Mouse (Mus musculus) adrenal gland, postnatal 36 days (tissue): Measurements from ENCODE around the gene Casr. TPM values are rescaled to one million over a fixed set of nuclear protein-coding genes. Genes with fewer than 3 reads are reported as not detected.

Experiments
- DNase-seq, 2 experiments: peaks; one replicate each; pipeline ENCODE4 v3.0.0; 2021; ENCODE audit warnings: mixed read lengths in 1 of 2
- long read RNA-seq, 2 experiments: library from polyadenylated mRNA; stranded (forward); transcript quantifications; one replicate each; pipeline ENCODE4 v2.0.0; 2021; ENCODE audit warnings: borderline sequencing depth in 2 of 2
- total RNA-seq, 2 experiments: library from RNA; stranded (reverse); gene quantifications; 2 replicates each; pipeline ENCODE4 v1.2.3; 2021

Gene Casr
- not detected for total RNA-seq
- long read RNA-seq, experiment 1: 0 reads
- long read RNA-seq, experiment 2: 0 reads

DNA sequence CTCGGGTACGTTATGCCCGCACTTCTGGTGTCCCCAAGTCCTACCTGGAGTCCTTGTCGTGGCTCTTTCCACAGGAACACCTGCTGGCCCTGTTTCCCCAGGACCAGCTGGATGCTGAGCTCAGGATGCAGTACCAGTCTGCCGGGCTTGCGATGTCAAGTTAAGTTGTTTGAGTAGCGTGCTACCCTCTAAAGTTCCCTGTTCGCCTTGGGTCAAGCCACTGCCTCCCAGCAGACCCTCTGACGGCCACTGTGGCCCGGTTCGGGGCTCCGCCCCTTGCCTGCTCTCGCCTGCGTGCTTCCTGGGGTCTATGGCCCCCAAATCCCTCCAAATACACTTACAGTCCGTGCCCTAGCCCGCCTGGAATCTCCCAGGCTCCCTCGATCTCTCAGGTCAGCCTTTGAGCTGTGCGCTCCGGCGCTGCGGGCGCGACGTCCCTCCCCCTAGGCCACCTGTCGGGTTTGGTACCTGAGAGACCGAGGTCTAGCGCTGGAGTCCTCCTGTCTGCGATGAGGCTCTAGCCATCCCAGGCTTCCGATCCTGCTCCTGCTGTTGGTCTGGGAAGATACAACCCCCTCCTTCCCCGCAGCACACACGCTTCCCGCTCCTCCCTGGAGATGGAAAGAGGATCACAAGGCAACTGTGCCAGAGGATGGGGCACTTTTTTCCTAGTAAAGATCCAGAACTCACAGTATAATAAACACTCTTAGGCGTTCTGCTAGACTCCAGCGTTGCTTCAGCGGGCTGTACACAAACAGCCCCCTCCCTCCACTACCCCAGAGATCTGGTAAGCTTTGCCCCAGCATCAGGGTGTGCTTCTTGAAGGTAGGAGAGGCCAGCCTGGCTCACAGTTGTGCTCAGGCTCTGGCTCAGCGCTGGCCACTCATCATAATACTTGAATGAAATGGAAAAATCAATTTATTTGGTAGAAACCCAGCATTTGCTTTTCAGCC, at the start of gene Casr:
Gene Casr, minus strand, starts transcription at position 756 of the 953 bp plus-strand sequence.
- DNase-seq: no peak

DNA sequence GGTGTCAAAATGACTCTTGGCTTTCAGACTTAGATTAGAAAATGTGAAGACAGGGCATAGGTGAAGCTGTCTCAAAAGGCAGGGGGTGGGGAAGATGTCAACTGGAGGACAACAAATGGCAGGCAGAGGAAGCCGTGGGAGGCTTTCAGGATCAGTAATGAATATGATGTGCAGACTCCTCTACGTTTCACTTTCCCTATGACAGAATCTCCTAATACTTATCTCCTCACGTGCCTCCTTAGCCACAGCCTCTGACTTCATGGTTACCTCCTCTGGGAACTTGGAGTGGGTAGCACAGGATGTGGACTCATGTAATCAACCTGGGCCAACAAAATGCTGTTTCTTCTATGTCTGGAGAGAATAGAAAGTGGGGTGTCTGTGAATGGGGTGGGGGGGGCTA, 40.7 kb upstream of the Casr start:
- no peak for DNase-seq

DNA sequence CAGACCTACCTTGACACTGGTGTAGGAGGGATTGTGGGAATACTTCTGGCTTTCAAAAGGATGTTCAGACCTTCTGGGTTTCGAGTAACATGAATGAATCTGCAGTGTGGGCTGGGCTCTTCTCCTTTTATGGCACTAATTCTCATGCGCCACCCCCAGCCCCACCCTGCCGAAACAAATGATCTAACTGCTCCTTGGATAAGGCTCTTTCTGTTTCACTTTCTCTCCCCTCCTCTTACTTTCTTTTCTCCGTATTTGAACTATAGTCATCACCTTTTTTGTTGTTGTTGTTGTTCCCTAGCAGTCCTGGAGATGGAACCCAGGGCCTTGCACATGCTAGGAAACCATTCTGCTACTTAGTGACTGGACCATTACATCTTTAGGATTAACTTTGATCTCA, 36.3 kb upstream of the Casr start:
- DNase-seq: no peak

DNA sequence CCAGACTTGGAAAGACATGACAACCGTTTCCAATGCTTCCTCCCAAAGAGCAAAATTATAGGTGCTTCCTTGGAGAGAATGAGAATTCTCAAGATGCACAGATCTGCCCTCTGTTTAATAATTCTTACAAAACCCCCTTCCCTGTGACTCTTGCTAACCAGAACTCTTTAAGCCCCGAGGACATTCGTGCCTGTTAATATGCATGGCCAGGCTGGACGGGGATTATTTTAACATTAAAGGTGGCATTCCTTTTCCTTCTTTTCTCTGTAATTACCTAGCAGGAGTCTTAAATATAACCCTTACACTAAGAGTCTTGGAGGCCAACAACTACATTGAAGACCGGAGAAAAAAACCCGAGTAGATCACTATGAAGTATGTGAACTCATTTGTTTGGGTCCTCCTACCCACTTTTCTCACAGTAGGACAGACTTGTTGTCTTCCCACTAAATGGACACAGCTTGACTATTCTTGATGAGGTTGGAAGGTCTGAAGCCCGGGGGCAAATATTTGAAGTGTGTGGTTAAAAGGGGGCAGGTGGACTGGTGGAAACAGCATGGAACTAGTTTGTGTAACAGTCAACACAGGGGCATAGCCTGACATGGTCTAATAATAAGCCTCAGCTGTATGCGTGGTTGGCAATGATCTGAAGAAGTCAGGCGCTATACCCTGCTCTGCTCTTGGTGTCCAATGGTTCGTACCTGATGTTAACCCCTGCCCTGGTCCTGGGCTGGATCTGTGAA, 34.9 kb upstream of the Casr start:
- DNase-seq: no peak

DNA sequence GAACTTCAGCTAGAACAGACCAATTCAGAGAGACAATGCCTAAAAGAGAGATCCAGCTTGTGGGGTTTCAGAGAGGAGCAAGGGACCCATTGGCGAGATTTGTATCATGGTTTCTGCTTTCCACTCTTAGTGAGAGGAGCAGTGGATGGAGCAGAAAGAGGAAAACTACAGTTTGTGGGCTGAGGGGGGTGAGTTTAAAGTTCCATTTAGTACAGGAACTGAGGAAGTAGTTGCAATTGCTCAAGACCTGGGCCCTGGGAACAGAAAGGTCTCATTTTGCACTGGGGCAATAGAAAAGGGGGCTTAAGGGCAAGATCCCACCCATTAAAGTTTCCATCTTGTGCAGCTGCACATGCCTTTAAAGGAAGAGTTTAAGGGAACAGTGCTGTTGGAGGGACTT, 28.0 kb upstream of the Casr start:
- DNase-seq: no peak

DNA sequence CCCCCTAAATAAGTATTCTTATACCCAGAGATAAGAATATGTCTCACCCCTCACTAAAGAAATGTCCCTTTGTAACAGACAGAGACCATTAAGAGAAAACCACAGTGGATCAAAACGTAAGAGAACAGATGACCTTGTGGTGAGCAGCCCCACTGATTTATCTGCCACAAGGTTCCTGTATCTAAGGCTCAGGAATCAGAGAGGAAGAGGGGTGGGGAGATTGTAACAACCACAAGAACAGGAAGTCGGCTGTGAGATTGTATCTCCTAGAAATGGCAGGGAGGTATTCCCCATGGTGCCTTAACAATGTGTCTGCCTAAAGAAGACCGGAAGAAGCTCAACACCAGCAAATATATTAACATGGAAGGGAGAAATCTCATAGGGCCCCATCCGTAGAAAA, 26.0 kb upstream of the Casr start:
- DNase-seq: no peak

DNA sequence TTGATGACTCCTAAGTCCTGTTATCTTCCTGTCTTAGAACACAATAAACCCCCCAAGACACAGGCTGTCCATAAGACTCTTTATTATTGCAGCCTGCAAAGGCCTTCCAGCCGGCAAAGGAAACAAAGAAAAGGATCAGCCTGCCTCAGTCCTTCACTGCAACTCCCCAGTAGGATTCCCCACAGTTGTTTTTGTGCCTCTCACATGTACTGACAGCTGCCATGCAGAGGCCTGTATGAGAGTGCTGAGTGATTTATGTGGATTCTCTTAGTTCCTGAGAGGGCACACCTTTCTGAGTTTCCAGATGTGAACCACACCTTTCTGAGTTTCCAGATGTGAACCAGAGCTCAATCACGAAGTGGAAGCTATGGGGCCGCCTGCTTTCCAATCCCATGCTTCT, 20.1 kb upstream of the Casr start:
- DNase-seq: no peak

DNA sequence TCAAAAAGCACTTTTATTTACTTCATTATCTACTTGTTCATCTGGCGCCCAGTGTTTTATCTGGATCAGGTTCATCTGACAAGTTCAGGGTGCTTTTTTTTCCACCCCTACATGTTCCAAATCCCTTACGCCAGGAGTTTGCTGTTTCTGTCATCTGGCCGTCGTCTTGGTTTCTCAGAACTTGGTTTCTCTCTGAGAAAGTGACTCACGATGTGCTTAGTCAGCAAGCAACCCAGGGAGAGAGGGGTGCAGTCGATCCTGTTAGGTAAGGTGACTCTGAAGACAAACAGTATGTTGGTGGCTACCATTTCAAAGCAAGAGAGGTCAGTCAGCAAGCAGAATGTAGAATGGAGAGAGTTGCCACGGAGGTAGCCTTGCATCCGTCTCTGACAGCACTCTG, 10.0 kb upstream of the Casr start:
- DNase-seq: no peak

DNA sequence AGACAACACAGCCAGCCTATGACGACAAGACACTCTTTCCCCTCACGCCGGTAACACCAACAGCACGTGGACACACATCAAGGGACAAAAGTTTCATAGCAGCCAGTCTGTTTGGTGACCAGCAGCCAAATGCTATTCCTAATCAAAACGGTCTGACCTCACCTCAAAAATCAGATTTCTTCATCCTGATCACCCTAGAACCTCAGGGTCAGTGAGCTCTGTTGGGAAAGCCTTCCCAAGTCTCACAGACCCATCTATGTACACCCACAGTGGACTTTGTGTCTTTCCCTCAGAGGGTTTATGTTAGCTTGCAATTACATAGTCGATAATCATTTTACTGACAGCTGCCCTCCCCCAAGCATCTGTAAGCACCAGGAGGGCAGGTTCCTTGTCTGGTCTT, 2.4 kb downstream of the Casr start:
- no peak for DNase-seq

DNA sequence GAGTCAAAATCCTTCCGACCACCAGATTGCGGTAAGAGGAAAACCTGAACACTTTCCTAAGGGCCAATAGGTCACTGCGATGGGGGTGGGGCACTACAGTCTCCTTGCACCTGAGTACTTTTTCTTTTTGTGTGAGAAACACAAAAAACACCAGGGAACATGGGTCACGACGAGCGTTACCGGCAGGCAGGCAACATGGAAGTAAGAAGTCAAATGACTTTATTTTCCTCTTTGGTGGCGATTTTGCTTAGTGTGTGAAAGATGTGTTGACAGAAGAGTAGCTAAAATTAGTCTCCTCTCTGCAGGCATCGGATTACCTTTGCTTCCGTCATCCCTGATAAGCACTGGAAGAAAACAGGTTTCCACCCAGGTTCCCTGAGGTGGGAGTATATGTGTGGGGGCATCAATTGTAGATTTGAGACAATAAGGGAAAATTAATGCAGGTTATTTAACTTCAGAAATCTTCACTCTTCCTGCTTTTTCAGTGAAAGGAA, 6.2 kb downstream of the Casr start:
- DNase-seq: no peak

DNA sequence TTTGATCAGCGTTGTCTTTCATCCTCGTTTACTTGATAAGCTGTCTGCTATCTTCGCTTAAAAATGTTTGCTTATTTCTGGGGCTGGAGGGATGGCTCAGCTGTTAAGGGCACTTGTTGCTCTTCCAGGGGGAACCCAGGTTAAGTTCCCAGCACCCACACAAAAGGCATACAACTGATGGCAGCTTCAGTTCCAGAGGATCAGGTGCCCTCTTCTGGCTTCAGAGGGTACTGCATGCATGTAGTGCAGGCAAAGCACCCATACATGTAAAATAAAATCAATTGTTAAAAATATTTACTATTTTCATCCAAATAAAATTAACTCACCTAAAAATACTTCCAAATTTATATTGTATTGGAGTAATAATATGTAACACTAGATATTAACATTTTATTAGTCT, 8.3 kb downstream of the Casr start:
- DNase-seq: no peak

DNA sequence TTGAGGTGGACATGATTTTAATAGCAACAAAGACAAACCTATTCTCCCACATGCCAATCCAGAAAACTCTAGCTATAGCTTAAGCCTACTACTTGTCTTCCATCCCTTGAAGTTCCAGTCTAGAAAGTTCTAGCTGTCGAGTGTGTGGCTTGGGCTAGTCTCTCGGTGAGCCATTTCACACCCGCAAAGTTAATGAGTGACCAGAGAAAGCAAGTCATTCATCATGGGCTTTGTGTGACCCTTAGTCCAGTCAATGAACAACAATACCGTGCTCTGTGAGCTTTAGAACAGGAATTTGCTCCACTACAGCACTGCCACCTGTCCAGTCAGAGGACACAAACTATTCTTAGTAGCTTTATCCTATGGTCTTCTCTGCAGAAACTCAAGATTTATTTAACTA, 16.6 kb downstream of the Casr start:
- no peak for DNase-seq

DNA sequence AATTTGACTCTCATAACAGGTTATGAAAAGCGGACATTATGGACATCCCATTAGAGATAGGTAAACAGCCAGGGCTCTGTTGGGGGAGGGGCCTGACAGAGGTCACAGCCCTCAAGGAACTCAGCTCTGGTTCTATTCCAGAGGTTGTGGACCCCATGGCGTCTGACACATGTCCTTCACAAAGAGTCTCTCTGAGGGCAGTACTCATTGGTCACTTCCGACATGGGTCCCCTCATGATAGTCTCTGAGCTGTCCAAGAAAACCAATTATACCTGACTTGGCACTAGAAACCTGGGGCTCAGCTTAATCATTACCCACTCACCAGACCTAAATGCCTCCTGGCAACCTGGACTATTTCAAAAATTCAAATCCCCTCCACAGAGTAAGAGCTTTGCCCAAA, 18.9 kb downstream of the Casr start:
- DNase-seq: no peak

DNA sequence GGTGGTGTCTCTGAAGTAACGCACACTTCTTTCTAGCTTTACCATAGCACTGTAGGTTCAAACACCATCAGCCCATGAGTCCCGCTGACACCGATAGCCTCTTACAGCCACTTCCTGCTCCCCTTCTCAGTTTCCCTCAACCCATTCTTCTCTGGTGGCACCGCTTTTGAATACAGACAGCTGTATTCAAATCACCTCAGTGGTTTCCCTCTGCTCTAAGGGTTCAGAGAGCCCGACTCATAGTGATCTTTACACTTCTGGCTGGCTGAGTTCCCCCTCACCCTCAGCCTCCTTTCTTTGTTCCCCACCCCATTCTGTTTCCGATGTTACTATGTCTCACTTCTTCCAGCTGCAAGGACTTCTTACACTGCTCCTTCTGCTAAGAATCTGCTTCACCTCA, 21.1 kb downstream of the Casr start:
- DNase-seq: no peak

DNA sequence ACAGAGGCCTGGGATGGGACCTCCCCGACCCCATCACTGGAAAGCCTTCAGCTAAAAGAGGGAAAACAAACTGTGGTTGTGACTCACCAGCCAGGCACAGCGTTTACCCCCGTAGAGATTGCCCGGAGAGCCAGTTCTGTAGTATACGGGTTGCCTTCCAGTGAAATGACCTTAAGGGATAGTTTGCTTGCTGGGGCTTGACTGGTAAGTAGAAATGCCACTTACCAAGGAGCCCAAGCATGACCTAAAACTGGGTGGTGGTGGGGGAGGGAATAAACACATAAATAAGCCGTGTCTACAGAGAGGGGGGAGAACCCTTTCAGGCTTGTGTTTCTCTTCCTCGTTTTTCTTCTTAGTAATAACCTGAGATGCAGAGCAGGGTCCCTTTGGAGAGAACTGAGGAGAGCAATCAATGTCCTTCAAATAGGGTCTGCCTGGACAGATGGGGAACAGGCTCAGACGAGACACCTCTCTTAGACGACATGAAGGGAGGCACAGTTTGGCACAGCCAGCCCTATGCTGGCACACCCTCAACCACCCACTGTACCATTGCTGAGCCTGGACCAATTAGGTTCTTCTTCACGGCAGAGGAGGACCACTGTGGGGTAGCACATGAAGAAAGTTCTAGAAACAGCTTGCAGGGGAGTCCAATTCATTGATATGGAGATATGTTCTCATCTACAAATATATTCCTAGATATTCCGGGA, 28.8 kb downstream of the Casr start:
- no peak for DNase-seq

DNA sequence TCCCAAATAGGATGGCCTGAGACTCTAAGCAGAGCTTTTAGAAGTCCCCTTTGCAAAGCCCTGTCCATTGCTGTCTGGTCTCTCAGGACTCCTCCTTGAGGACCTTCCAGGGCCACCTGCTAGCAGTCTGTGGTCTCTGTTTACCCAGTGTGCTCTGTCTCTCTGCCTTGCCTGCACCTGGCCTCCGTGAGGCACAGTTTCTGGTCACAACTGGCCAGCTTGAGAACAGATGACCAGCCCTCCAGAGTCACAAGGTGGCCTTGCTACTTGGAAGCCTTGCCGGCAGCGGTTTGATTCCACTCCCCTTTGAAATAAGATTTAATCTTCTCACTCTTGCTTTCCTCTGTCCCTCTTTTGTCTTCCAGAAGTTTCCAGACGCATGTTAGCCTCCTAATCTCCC, 29.9 kb downstream of the Casr start:
- DNase-seq: no peak

DNA sequence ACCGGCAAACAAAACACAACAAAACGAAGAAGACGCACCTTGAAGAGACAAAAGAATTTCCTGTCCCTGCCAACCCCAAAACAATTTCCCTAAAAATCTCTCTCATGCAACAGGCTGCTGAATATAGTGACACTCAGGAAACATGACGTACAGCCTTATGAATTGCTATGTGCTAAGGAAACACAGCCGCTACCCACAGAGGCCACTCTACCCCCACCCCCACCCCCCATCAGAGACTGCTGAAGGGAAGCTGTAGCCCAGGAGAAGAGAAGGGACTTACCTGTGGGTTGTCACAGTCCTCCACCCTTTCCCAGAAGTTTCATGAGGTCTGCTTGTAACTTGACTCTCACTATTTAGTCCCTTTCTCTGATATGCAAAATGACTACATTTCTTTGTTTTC, 30.3 kb downstream of the Casr start:
- DNase-seq: no peak

DNA sequence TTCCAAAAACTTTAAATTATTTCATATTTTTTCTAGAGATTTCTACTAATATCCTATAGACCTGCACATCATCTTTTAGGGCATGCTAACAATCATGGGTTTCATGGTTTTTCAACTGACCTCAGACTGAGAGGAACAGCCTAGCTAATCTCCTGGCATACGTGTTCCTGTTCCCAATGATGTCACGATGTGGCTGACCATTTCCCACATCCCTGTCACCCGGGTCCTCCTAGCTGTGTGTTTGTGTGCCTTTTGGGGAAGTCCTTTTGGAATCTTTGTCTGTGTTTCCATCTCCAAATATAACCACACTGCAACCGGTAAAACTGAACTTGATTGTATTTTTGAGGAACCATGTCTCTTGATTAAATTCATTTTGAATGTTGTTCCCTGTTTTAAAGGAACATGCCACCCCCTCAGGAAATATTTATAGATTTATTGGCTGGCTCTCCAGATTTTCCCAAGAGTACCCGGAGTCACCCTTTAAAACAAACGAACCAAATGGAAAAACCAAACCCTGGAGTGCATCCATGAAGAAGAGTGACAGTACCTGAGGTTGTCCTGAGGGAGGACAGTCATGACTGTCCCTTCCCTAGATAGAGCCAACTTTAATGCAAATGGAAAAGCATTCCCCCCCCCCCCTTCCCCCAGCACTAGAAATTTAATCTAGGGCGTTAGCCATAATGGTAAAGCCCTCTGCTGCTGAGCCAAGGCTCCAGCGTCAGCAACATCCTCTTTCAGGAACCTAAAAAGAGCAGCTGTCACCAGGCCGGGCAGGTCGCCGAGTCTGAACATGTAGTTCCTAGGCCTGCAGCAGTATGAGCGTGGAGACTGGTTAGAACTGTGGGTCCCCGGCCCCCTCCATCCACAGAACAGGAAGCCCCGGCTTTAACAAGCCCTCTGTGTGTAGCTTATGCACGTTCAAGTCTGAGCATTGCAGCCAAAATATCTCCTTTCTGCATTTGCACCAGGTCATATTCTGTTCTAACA, 31.1 kb downstream of the Casr start:
- DNase-seq: no peak

DNA sequence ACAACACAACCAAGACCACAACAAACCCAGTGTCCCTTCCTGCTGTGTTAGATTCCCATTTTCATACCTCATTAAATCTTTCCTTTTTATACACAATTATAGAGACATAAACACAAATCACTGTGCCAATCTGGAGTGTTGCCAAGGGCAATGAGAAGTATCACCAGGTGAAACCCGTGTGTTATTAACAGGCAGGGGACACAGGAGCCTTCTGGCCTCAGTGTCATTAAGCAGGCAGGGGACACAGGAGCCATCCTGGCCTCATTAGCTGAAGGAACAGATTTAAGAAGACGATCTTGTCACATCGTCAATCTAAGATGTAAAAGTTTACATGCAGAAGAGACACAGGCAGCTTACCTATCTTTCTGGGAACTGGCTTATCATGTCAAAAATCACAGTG, 33.1 kb downstream of the Casr start:
- no peak for DNase-seq

DNA sequence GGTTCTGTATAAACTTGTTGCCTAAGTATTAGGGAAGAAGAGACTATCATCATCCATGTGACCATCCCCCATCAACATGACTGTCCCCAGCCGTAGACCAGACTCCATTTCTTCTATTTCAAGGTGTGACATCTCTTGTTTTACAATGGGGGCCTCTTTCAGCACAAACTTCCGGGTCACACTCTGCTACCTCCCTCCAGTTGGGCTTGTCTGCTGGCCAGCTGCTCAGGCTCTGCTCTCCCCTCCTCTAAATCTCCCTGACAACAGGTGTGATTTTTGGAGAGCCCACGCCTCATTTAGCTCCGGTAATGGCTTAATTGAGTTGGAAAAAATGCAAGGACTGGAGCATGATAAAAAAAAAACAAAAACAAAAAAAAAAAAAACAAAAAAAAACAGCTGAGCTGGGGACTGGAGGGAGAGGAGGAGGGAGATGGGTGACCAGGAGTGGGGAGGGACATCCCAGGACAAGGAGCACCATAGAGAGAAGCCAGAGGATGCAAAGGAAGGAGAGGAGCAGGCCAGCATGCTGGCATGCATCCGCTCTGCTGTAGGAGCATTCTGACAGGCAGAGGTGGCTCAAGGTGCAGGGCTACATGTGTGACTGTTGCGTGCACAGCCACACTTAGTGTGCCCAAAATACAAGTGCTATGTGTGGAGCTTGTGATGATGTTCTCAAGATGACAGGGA, 35.2 kb downstream of the Casr start:
- no peak for DNase-seq

DNA sequence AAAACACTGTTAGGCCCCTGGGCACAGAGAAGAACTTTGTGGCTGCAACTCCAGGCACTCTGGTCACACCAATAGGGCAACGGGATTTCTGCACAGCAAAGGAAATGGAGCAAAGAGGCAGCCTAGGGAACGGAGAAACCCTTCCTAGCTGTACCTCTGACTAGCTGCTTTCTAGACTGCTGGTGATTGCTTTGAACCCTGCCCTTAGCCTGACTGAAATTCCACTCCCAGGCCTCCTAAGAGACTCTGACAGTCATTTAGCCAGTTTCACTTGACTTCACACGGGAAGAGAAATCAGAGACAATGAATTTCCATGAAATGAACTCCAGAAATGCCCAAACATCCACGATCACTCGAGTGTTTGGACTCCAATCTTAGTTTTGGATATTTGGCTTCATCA, 38.8 kb downstream of the Casr start:
- DNase-seq: no peak
